Mouse (Mus musculus) lung, postnatal 0 days (tissue): ENCODE data around the gene Ewsr1.

Experiments used
- CTCF ChIP-seq: IDR thresholded peaks from 2 replicates; pipeline ENCODE4 v1.5.1; 2016; ENCODE audit warnings: antibody characterized with exemption, mild to moderate bottlenecking
- EP300 ChIP-seq: IDR thresholded peaks from 2 replicates; pipeline ENCODE4 v1.6.1; 2016; ENCODE audit warnings: antibody characterized with exemption, mild to moderate bottlenecking, control low read depth

DNA sequence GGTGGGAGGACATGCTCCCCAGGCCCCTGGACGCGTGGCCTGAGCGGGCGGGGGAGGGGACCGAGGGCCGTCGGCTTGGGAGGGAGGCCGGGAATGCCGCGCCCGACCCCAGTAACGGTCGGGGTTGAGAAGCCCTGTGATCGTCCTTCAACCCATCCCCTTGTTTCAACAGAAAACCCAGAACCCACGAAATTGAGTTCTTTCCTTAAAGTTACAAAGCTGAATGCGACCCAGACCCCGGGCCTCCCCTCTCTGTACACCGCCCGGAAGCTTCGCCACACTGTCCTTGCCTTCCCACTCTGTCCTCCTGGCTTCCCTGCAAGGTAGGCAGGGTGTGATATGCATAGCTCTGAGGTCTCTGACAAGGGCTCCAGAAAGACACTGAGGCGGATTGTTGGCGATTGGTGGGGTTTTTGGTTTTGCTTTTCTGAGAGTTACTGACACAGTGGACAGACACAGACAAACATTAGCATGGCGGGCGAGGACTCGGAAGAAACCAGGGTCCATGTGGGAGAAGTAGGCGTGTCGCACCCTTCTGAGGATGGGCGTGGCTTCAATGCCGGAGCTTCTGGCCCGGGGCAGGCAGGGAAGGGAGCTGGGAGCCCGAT is 614 bp upstream of the Ewsr1 start:
- TF ChIP-seq CTCF (no peak), EP300 (no peak)
